In the genomic region with DNA sequence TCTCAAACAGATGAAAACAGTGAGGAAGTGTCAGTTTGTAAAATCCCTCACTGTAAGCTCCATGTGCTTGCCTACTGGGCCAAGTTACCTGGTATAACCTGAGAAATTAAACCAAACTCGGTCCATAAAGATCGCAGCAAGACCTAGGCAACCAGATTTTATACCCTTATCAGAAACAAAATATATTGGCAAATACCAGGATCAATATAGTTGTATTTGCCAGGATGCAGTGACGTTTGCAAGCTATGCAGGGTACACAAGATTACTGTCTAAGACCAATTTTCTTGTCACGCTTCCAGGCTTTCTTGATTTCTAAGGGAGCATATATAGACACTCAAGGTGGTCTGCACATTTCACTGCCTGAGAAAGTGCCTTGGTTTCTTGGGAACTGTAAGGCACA, we compare ENCODE assay signal across 47 mouse cellular contexts. TPM values are rescaled to one million over a fixed set of nuclear protein-coding genes. Genes with fewer than 3 reads are reported as not detected.
"Had no signal": no experiment of that assay in that cellular context is flagged by ENCODE, and none has a peak within 500 bp of the region (broad histone marks: within the 10 kb centered on the region; RNA-seq: fewer than 3 reads in every experiment).

No protein-coding gene starts in this region.

- H3K4me1 ChIP-seq: limb, embryonic 10.5 days; limb, embryonic 12.5 days; limb, embryonic 13.5 days; limb, embryonic 15.5 days; midbrain, embryonic 12.5 days; midbrain, embryonic 13.5 days; midbrain, embryonic 15.5 days had no signal

- H3K9me3 ChIP-seq: limb, embryonic 10.5 days; limb, embryonic 12.5 days; limb, embryonic 13.5 days; limb, embryonic 15.5 days; liver, embryonic 12.5 days; liver, embryonic 13.5 days; liver, embryonic 15.5 days; lung, embryonic 15.5 days; megakaryocyte, embryonic 14.5 days; midbrain, embryonic 10.5 days; midbrain, embryonic 12.5 days; midbrain, embryonic 13.5 days; midbrain, embryonic 15.5 days; neural tube, embryonic 12.5 days had no signal

- H3K27me3 ChIP-seq: liver, embryonic 12.5 days; lung, embryonic 15.5 days; neural tube, embryonic 12.5 days had no signal

- H3K4me2 ChIP-seq: limb, embryonic 12.5 days; limb, embryonic 13.5 days; limb, embryonic 15.5 days; liver, embryonic 11.5 days; liver, embryonic 12.5 days; liver, embryonic 13.5 days; liver, embryonic 15.5 days; lung, embryonic 14.5 days; lung, embryonic 15.5 days; midbrain, embryonic 11.5 days; midbrain, embryonic 12.5 days; midbrain, embryonic 13.5 days; midbrain, embryonic 15.5 days; neural tube, embryonic 12.5 days had no signal

- DNase-seq: left cerebral cortex, postnatal 4 days; liver; liver, embryonic 13.5 days; lung, adult 18-20 months; lung, adult 2 months; lung, embryonic 14.5 days; lung, postnatal 10 days; lung, postnatal 14 days; lung, postnatal 36 days; lung, postnatal 4 days; midbrain, embryonic 14.5 days had no signal

- H3K4me3 ChIP-seq: left cerebral cortex, adult 2 months; limb, embryonic 10.5 days; limb, embryonic 12.5 days; limb, embryonic 13.5 days; limb, embryonic 15.5 days; liver, embryonic 12.5 days; liver, embryonic 13.5 days; liver, embryonic 15.5 days; lung, embryonic 15.5 days; megakaryocyte, embryonic 14.5 days; midbrain, embryonic 10.5 days; midbrain, embryonic 12.5 days; midbrain, embryonic 13.5 days; midbrain, embryonic 15.5 days; myocyte; neural tube, embryonic 12.5 days had no signal

- ATAC-seq: liver, embryonic 12.5 days; lung, postnatal 0 days; midbrain, embryonic 13.5 days; midbrain, embryonic 15.5 days; midbrain, embryonic 16.5 days had no signal

- H3K9ac ChIP-seq: limb, embryonic 12.5 days; limb, embryonic 13.5 days; limb, embryonic 15.5 days; liver, embryonic 12.5 days; liver, embryonic 13.5 days; liver, embryonic 14.5 days; liver, embryonic 15.5 days; lung, embryonic 14.5 days; lung, embryonic 15.5 days; midbrain, embryonic 12.5 days; midbrain, embryonic 13.5 days; midbrain, embryonic 15.5 days; neural tube, embryonic 12.5 days had no signal

- H3K27ac ChIP-seq: left cerebral cortex, adult 2 months; limb, embryonic 10.5 days; limb, embryonic 12.5 days; limb, embryonic 13.5 days; limb, embryonic 15.5 days; liver, embryonic 12.5 days; liver, embryonic 13.5 days; liver, embryonic 14.5 days; liver, embryonic 15.5 days; lung, embryonic 15.5 days; macrophage; midbrain, embryonic 10.5 days; midbrain, embryonic 12.5 days; midbrain, embryonic 13.5 days; midbrain, embryonic 15.5 days; neural tube, embryonic 12.5 days had no signal

- H3K36me3 ChIP-seq: limb, embryonic 10.5 days; limb, embryonic 12.5 days; limb, embryonic 13.5 days; limb, embryonic 15.5 days; liver, embryonic 12.5 days; liver, embryonic 13.5 days; liver, embryonic 15.5 days; lung, embryonic 15.5 days; midbrain, embryonic 10.5 days; midbrain, embryonic 12.5 days; midbrain, embryonic 13.5 days; midbrain, embryonic 15.5 days; neural tube, embryonic 12.5 days had no signal

RNA-seq across cellular contexts. Expression of a gene that starts 10.0 kb away (rescaled TPM):
- total RNA-seq: left cerebral cortex, adult 2 months; left cerebral cortex, adult 8-10 months; left cerebral cortex, postnatal 10 days; left cerebral cortex, postnatal 14 days; left cerebral cortex, postnatal 25 days; left cerebral cortex, postnatal 36 days; left cerebral cortex, postnatal 4 days; megakaryocyte progenitor cell, adult 5-6 weeks; megakaryocyte, adult 5-6 weeks; megakaryocyte-erythroid progenitor cell, adult 5-6 weeks; midbrain, postnatal 0 days; monocyte, adult 5-6 weeks had no signal
- polyA plus RNA-seq: liver, embryonic 12.5 days; macrophage; midbrain, embryonic 13.5 days; midbrain, embryonic 15.5 days; midbrain, embryonic 16.5 days; myocyte had no signal

RNA-seq across cellular contexts. Expression of a gene that starts 34.7 kb away (rescaled TPM):
- total RNA-seq: megakaryocyte progenitor cell, adult 5-6 weeks; megakaryocyte, adult 5-6 weeks; megakaryocyte-erythroid progenitor cell, adult 5-6 weeks; monocyte, adult 5-6 weeks had no signal
- polyA plus RNA-seq: liver, embryonic 12.5 days; liver, embryonic 13.5 days; lung, embryonic 14.5 days; lung, postnatal 0 days had no signal

RNA-seq across cellular contexts. Expression of a gene that starts 36.7 kb away (rescaled TPM):
- total RNA-seq: left cerebral cortex, adult 2 months; left cerebral cortex, adult 8-10 months; left cerebral cortex, postnatal 10 days; left cerebral cortex, postnatal 14 days; left cerebral cortex, postnatal 25 days; left cerebral cortex, postnatal 36 days; left cerebral cortex, postnatal 4 days; megakaryocyte progenitor cell, adult 5-6 weeks; megakaryocyte, adult 5-6 weeks; megakaryocyte-erythroid progenitor cell, adult 5-6 weeks; midbrain, postnatal 0 days; monocyte, adult 5-6 weeks had no signal
- polyA plus RNA-seq: limb, embryonic 10.5 days; limb, embryonic 11.5 days; limb, embryonic 12.5 days; limb, embryonic 13.5 days; limb, embryonic 14.5 days; limb, embryonic 15.5 days; liver, embryonic 11.5 days; liver, embryonic 12.5 days; liver, embryonic 13.5 days; liver, embryonic 14.5 days; liver, embryonic 15.5 days; liver, embryonic 16.5 days; lung, adult 2 months; lung, embryonic 14.5 days; lung, embryonic 15.5 days; lung, embryonic 16.5 days; lung, postnatal 0 days; macrophage; midbrain, embryonic 10.5 days; midbrain, embryonic 11.5 days; midbrain, embryonic 12.5 days; midbrain, embryonic 13.5 days; midbrain, embryonic 14.5 days; midbrain, embryonic 15.5 days; midbrain, embryonic 16.5 days; midbrain, postnatal 0 days; myocyte; neural tube, embryonic 11.5 days; neural tube, embryonic 12.5 days had no signal
